Mouse (Mus musculus) G1E (cell line): ENCODE results near the gene Olfr1123. TPM values are rescaled to one million over a fixed set of nuclear protein-coding genes. Genes with fewer than 3 reads are reported as not detected.

Experiments used
- ATAC-seq: 2 replicates; pipeline ENCODE4 v1.8.0; 2016; ENCODE audit warnings: mild to moderate bottlenecking; ENCODE audit not compliant: insufficient number of reproducible peaks, poor library complexity, low FRiP score, severe bottlenecking; ENCODE audit errors: extremely low read depth
- DNase-seq: peaks from one replicate; pipeline ENCODE4 v3.0.0; 2012; ENCODE audit warnings: low spot score
- H3K27me3 ChIP-seq: 2 replicates; pipeline ENCODE4 v1.6.1; 2012; ENCODE audit warnings: mild to moderate bottlenecking, low read length, inconsistent platforms; ENCODE audit not compliant: insufficient read depth
- H3K36me3 ChIP-seq: replicated peaks from 2 replicates; pipeline ENCODE3; 2012; ENCODE audit warnings: mild to moderate bottlenecking, inconsistent platforms
- H3K4me1 ChIP-seq: 2 replicates; pipeline ENCODE4 v1.6.1; 2012; ENCODE audit warnings: low read depth, low read length, inconsistent platforms, mixed read lengths; ENCODE audit not compliant: insufficient read depth
- H3K4me3 ChIP-seq: 2 replicates; pipeline ENCODE4 v1.5.1; 2012; ENCODE audit warnings: low read depth, mild to moderate bottlenecking, inconsistent platforms, low read length, moderate library complexity, mixed read lengths
- H3K9me3 ChIP-seq: replicated peaks from 2 replicates; pipeline ENCODE4 v1.6.1; 2012; ENCODE audit warnings: inconsistent platforms
- CTCF ChIP-seq: IDR thresholded peaks from 2 replicates; pipeline ENCODE4 v1.5.1; 2012; ENCODE audit warnings: low read depth, low read length, inconsistent platforms, mixed read lengths
- GATA1 ChIP-seq: IDR thresholded peaks from 2 replicates; pipeline ENCODE4 v1.6.1; 2012; ENCODE audit warnings: borderline replicate concordance, low read length, inconsistent platforms, mixed read lengths
- GATA2 ChIP-seq: IDR thresholded peaks from 2 replicates; pipeline ENCODE4 v1.6.1; 2012; ENCODE audit warnings: low read depth, low read length, inconsistent platforms, borderline replicate concordance
- POLR2AphosphoS5 ChIP-seq: IDR thresholded peaks from 2 replicates; pipeline ENCODE4 v1.6.1; 2012; ENCODE audit warnings: low read depth, low read length, inconsistent platforms; ENCODE audit not compliant: insufficient replicate concordance
- TAL1 ChIP-seq: conservative IDR thresholded peaks from 2 replicates; pipeline ENCODE4 v1.6.1; 2012; ENCODE audit warnings: low read depth, low read length, inconsistent platforms, mixed read lengths
- polyA plus RNA-seq: library from polyadenylated mRNA; stranded (reverse); fragments of >175 nt; gene quantifications from 2 replicates; pipeline ENCODE4 v1.2.3, GENCODE M21; 2012
- total RNA-seq, 2 experiments: library from RNA; stranded (forward) in 1 of 2; stranded (reverse) in 1 of 2; fragments of 200-1000 nt in 1 of 2; fragments of >200 nt in 1 of 2; fragmentation: Nextera tagmentation in 1 of 2; gene quantifications; 2 replicates each; pipeline ENCODE4 v1.2.3; 2014 to 2017

Olfr1123 gene
- total and polyA plus RNA-seq, 3 experiments = 0.05 TPM; not detected in 2

GRCm38 (mm10) chr2:87429975-87430374 is 13.5 kb downstream of the Olfr1123 start, which contains the start of gene Olfr1124:
Gene Olfr1124, plus strand, starts transcription at chr2:87430275.
- ATAC-seq (no peak), DNase-seq (no peak)
- Histone ChIP-seq H3K4me1 (no peaks in the 10 kb centered on the region), H3K36me3 (no peaks in the 10 kb centered on the region), H3K27me3 (no peaks in the 10 kb centered on the region), H3K4me3 (no peak within 1 kb of the TSS), H3K9me3 (0 out of 2 replicates have a peak, but pooled peaks cover 2% of the 10 kb centered on the region)
- TF ChIP-seq POLR2AphosphoS5 (no peak), CTCF (no peak), GATA2 (no peak), GATA1 (no peak), TAL1 (no peak)

GRCm38 (mm10) chr2:87437731-87438130 is 21.3 kb downstream of the Olfr1123 start:
- Histone ChIP-seq H3K9me3 (peaks cover 10% of the 10 kb centered on the region), H3K36me3 (no peaks in the 10 kb centered on the region), H3K4me1 (no peaks in the 10 kb centered on the region), H3K4me3 (no peak overlapping the region), H3K27me3 (no peaks in the 10 kb centered on the region)
- TF ChIP-seq POLR2AphosphoS5 = no peak
- no peak for TF ChIP-seq CTCF
- no peak for TF ChIP-seq GATA2
- TF ChIP-seq TAL1 = no peak
- TF ChIP-seq GATA1 = no peak
- DNase-seq = no peak
- no peak for ATAC-seq

- H3K36me3 ChIP-seq = no peaks in the 10 kb centered on the region
- TF ChIP-seq GATA1 = no peak
- no peaks in the 10 kb centered on the region for H3K9me3 ChIP-seq
- H3K27me3 ChIP-seq = no peaks in the 10 kb centered on the region
- DNase-seq = no peak
- H3K4me3 ChIP-seq = no peak within 1 kb of the TSS
- no peak for ATAC-seq
- H3K4me1 ChIP-seq = no peaks in the 10 kb centered on the region
Observed at GRCm38 (mm10) chr2:87453662-87454061, 37.2 kb downstream of the Olfr1123 start, which contains the start of gene Olfr1126. Gene Olfr1126, plus strand, starts transcription at chr2:87453962.

DNA sequence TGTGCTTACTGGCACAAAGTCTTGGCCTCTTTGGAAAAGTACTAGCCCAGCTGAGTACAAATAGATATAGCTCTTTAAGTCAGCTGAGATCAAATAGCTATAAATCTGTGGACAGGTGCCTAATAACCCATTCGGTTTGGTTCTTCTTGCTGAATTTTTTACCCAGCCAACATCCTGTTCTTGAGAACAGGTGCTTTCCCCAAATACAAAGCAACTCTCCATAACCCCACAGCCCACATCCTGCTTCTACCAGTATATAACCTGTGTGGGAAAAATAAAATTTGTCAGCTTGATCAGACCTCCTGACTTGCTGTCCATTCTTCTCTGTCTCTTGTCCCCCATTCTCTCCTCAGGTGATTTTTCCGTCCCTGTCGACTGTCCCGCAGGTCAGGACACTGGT is 45.3 kb downstream of the Olfr1123 start:
- TF ChIP-seq GATA2 = no peak
- no peak for TF ChIP-seq CTCF
- no peak for TF ChIP-seq GATA1
- TF ChIP-seq TAL1 = no peak
- no peak for TF ChIP-seq POLR2AphosphoS5
- Histone ChIP-seq H3K4me1 (no peaks in the 10 kb centered on the region), H3K4me3 (no peak overlapping the region), H3K36me3 (no peaks in the 10 kb centered on the region), H3K27me3 (no peaks in the 10 kb centered on the region), H3K9me3 (peaks cover 3% of the 10 kb centered on the region; the same call in 1 of the 2 replicates)
- DNase-seq = no peak
- ATAC-seq = no peak

Other genes with a start within 250 kb of the Olfr1123 start
- gene Olfr1112, start 228.8 kb upstream of the Olfr1123 start, total RNA-seq (2014; fragmentation: Nextera tagmentation) = not detected in 2 replicates
- gene Olfr1112, start 228.8 kb upstream of the Olfr1123 start, total RNA-seq (2017) = 0.44 TPM in 1 of 2 replicates, not detected in the other
- gene Olfr1112, start 228.8 kb upstream of the Olfr1123 start, polyA plus RNA-seq = not detected in 2 replicates
- not detected in 2 replicates for gene Olfr1113, start 207.7 kb upstream of the Olfr1123 start, total RNA-seq (2014; fragmentation: Nextera tagmentation)
- 0.05 TPM in 1 of 2 replicates, not detected in the other for gene Olfr1113, start 207.7 kb upstream of the Olfr1123 start, total RNA-seq (2017)
- gene Olfr1113, start 207.7 kb upstream of the Olfr1123 start, polyA plus RNA-seq = not detected in 2 replicates
- not detected in 2 replicates for gene Olfr1115, start 168.6 kb upstream of the Olfr1123 start, total RNA-seq (2014; fragmentation: Nextera tagmentation)
- gene Olfr1115, start 168.6 kb upstream of the Olfr1123 start, total RNA-seq (2017) = 0.05 and 0.06 TPM in 2 replicates
- not detected in 2 replicates for gene Olfr1115, start 168.6 kb upstream of the Olfr1123 start, polyA plus RNA-seq
- not detected in 2 replicates for gene Olfr1116, start 149.1 kb upstream of the Olfr1123 start, total RNA-seq (2014; fragmentation: Nextera tagmentation)
- gene Olfr1116, start 149.1 kb upstream of the Olfr1123 start, total RNA-seq (2017) = 0.05 and 0.12 TPM in 2 replicates
- not detected in 2 replicates for gene Olfr1116, start 149.1 kb upstream of the Olfr1123 start, polyA plus RNA-seq
- gene Olfr1118, start 109.1 kb upstream of the Olfr1123 start, total RNA-seq (2014; fragmentation: Nextera tagmentation) = not detected in 2 replicates
- 0.05 and 0.06 TPM in 2 replicates for gene Olfr1118, start 109.1 kb upstream of the Olfr1123 start, total RNA-seq (2017)
- not detected in 2 replicates for gene Olfr1118, start 109.1 kb upstream of the Olfr1123 start, polyA plus RNA-seq
- not detected in 2 replicates for gene Olfr1120, start 61.8 kb upstream of the Olfr1123 start, total RNA-seq (2014; fragmentation: Nextera tagmentation)
- 0.05 and 0.17 TPM in 2 replicates for gene Olfr1120, start 61.8 kb upstream of the Olfr1123 start, total RNA-seq (2017)
- not detected in 2 replicates for gene Olfr1120, start 61.8 kb upstream of the Olfr1123 start, polyA plus RNA-seq
- gene Olfr1121, start 46.7 kb upstream of the Olfr1123 start, total RNA-seq (2014; fragmentation: Nextera tagmentation) = not detected in 2 replicates
- 0.22 TPM in 1 of 2 replicates, not detected in the other for gene Olfr1121, start 46.7 kb upstream of the Olfr1123 start, total RNA-seq (2017)
- gene Olfr1121, start 46.7 kb upstream of the Olfr1123 start, polyA plus RNA-seq = not detected in 2 replicates
- gene Olfr1122, start 30.8 kb upstream of the Olfr1123 start, total RNA-seq (2014; fragmentation: Nextera tagmentation) = not detected in 2 replicates
- 0.11 and 0.12 TPM in 2 replicates for gene Olfr1122, start 30.8 kb upstream of the Olfr1123 start, total RNA-seq (2017)
- gene Olfr1122, start 30.8 kb upstream of the Olfr1123 start, polyA plus RNA-seq = not detected in 2 replicates
- gene Olfr1124, start 13.6 kb downstream of the Olfr1123 start, total RNA-seq (2014; fragmentation: Nextera tagmentation) = not detected in 2 replicates
- gene Olfr1124, start 13.6 kb downstream of the Olfr1123 start, total RNA-seq (2017) = 0.16 TPM in 1 of 2 replicates, not detected in the other
- not detected in 2 replicates for gene Olfr1124, start 13.6 kb downstream of the Olfr1123 start, polyA plus RNA-seq
- not detected in 2 replicates for gene Olfr1126, start 37.3 kb downstream of the Olfr1123 start, total RNA-seq (2014; fragmentation: Nextera tagmentation)
- gene Olfr1126, start 37.3 kb downstream of the Olfr1123 start, total RNA-seq (2017) = 0.27 TPM in 1 of 2 replicates, not detected in the other
- not detected in 2 replicates for gene Olfr1126, start 37.3 kb downstream of the Olfr1123 start, polyA plus RNA-seq
- gene Pramel7, start 80.5 kb downstream of the Olfr1123 start, total RNA-seq (2014; fragmentation: Nextera tagmentation) = not detected in 2 replicates
- gene Pramel7, start 80.5 kb downstream of the Olfr1123 start, total RNA-seq (2017) = 0.12 TPM in 1 of 2 replicates, not detected in the other
- not detected in 2 replicates for gene Pramel7, start 80.5 kb downstream of the Olfr1123 start, polyA plus RNA-seq
- not detected in 2 replicates for gene Pramel6, start 89.9 kb downstream of the Olfr1123 start, total RNA-seq (2014; fragmentation: Nextera tagmentation)
- gene Pramel6, start 89.9 kb downstream of the Olfr1123 start, total RNA-seq (2017) = 0.44 TPM in 1 of 2 replicates, not detected in the other
- not detected in 2 replicates for gene Pramel6, start 89.9 kb downstream of the Olfr1123 start, polyA plus RNA-seq
- not detected in 2 replicates for gene Olfr153, start 115.2 kb downstream of the Olfr1123 start, total RNA-seq (2014; fragmentation: Nextera tagmentation)
- 0.11 TPM in 1 of 2 replicates, not detected in the other for gene Olfr153, start 115.2 kb downstream of the Olfr1123 start, total RNA-seq (2017)
- gene Olfr153, start 115.2 kb downstream of the Olfr1123 start, polyA plus RNA-seq = not detected in 2 replicates
- not detected in 2 replicates for gene Olfr1128, start 128.9 kb downstream of the Olfr1123 start, total RNA-seq (2014; fragmentation: Nextera tagmentation)
- not detected in 2 replicates for gene Olfr1128, start 128.9 kb downstream of the Olfr1123 start, total RNA-seq (2017)
- gene Olfr1128, start 128.9 kb downstream of the Olfr1123 start, polyA plus RNA-seq = not detected in 2 replicates
- not detected in 2 replicates for gene Olfr1129, start 157.3 kb downstream of the Olfr1123 start, total RNA-seq (2014; fragmentation: Nextera tagmentation)
- 0.06 and 0.49 TPM in 2 replicates for gene Olfr1129, start 157.3 kb downstream of the Olfr1123 start, total RNA-seq (2017)
- gene Olfr1129, start 157.3 kb downstream of the Olfr1123 start, polyA plus RNA-seq = not detected in 2 replicates
- gene Olfr1130, start 189.6 kb downstream of the Olfr1123 start, total RNA-seq (2014; fragmentation: Nextera tagmentation) = not detected in 2 replicates
- 0.11 and 0.12 TPM in 2 replicates for gene Olfr1130, start 189.6 kb downstream of the Olfr1123 start, total RNA-seq (2017)
- not detected in 2 replicates for gene Olfr1130, start 189.6 kb downstream of the Olfr1123 start, polyA plus RNA-seq
- not detected in 2 replicates for gene Olfr1131, start 210.5 kb downstream of the Olfr1123 start, total RNA-seq (2014; fragmentation: Nextera tagmentation)
- 0.22 TPM in 1 of 2 replicates, not detected in the other for gene Olfr1131, start 210.5 kb downstream of the Olfr1123 start, total RNA-seq (2017)
- not detected in 2 replicates for gene Olfr1131, start 210.5 kb downstream of the Olfr1123 start, polyA plus RNA-seq
- gene Olfr1132, start 220.9 kb downstream of the Olfr1123 start, total RNA-seq (2014; fragmentation: Nextera tagmentation) = not detected in 2 replicates
- gene Olfr1132, start 220.9 kb downstream of the Olfr1123 start, total RNA-seq (2017) = 0.05 TPM in 1 of 2 replicates, not detected in the other
- not detected in 2 replicates for gene Olfr1132, start 220.9 kb downstream of the Olfr1123 start, polyA plus RNA-seq
- gene Olfr1133, start 230.7 kb downstream of the Olfr1123 start, total RNA-seq (2014; fragmentation: Nextera tagmentation) = not detected in 2 replicates
- not detected in 2 replicates for gene Olfr1133, start 230.7 kb downstream of the Olfr1123 start, total RNA-seq (2017)
- not detected in 2 replicates for gene Olfr1133, start 230.7 kb downstream of the Olfr1123 start, polyA plus RNA-seq
- gene Olfr1134, start 241.8 kb downstream of the Olfr1123 start, total RNA-seq (2014; fragmentation: Nextera tagmentation) = not detected in 2 replicates
- gene Olfr1134, start 241.8 kb downstream of the Olfr1123 start, total RNA-seq (2017) = not detected in 2 replicates
- gene Olfr1134, start 241.8 kb downstream of the Olfr1123 start, polyA plus RNA-seq = not detected in 2 replicates